Mouse (Mus musculus) neural tube, embryonic 11.5 days (tissue): ENCODE measurements at regions not wholly inside any gene's neighbourhood (a gene's known extent, or its start where the extent isn't known, plus 50 kb on each side); places are given as distances from the start of the nearest gene placed in this dataset.
A peak's percentile ranks its signal among the peaks of the same experiment; 100 is the strongest.

Source experiments
- ATAC-seq: fragments of 200-750 bp; cut with Nextera tagmentation; 2 replicates; pipeline ENCODE4 v1.8.0; 2017; ENCODE audit warnings: moderate number of reproducible peaks, mild to moderate bottlenecking, moderate TSS enrichment, moderate library complexity; ENCODE audit not compliant: insufficient read depth, low FRiP score, low TSS enrichment
- DNase-seq: peaks from one replicate; pipeline ENCODE4 v3.0.0-alpha.2; 2015; ENCODE audit warnings: low spot score
- H3K27ac ChIP-seq: fragments of 300-500 bp; sonication (generic); 2 replicates; pipeline ENCODE4 v1.5.1; 2014; ENCODE audit warnings: low read depth, mild to moderate bottlenecking, low read length
- H3K27me3 ChIP-seq: fragments of 300-500 bp; sonication (generic); 2 replicates; pipeline ENCODE4 v1.6.1; 2014; ENCODE audit warnings: mild to moderate bottlenecking, low read length, mixed read lengths; ENCODE audit not compliant: control insufficient read depth, insufficient read depth
- H3K36me3 ChIP-seq: fragments of 300-500 bp; sonication (generic); 2 replicates; pipeline ENCODE4 v1.6.1; 2014; ENCODE audit warnings: mild to moderate bottlenecking, low read length, moderate library complexity, mixed read lengths; ENCODE audit not compliant: control insufficient read depth, insufficient read depth
- H3K4me1 ChIP-seq: fragments of 300-500 bp; sonication (generic); 2 replicates; pipeline ENCODE4 v1.6.1; 2014; ENCODE audit warnings: low read length, mixed read lengths; ENCODE audit not compliant: control insufficient read depth, insufficient read depth
- H3K4me2 ChIP-seq: fragments of 300-500 bp; sonication (generic); 2 replicates; pipeline ENCODE4 v1.6.1; 2014; ENCODE audit warnings: low read depth, mild to moderate bottlenecking, moderate library complexity
- H3K4me3 ChIP-seq: fragments of 300-500 bp; sonication (generic); 2 replicates; pipeline ENCODE4 v1.5.1; 2014; ENCODE audit warnings: low read depth, low read length
- H3K9ac ChIP-seq: fragments of 300-500 bp; sonication (generic); 2 replicates; pipeline ENCODE4 v1.6.1; 2014; ENCODE audit warnings: mild to moderate bottlenecking, low read length
- H3K9me3 ChIP-seq: fragments of 300-500 bp; sonication (generic); 2 replicates; pipeline ENCODE4 v1.6.1; 2016; ENCODE audit warnings: low read length; ENCODE audit not compliant: control insufficient read depth
- WGBS: fragments of 180-500 bp; shearing (Covaris S2); extraction: QIAGEN DNeasy Blood & Tissue Kit; methylation state at CpG from one replicate; pipeline ENCODE4 v1.1.7; 2014; 5-methylcytosine and 5-hydroxymethylcytosine counted together

DNA sequence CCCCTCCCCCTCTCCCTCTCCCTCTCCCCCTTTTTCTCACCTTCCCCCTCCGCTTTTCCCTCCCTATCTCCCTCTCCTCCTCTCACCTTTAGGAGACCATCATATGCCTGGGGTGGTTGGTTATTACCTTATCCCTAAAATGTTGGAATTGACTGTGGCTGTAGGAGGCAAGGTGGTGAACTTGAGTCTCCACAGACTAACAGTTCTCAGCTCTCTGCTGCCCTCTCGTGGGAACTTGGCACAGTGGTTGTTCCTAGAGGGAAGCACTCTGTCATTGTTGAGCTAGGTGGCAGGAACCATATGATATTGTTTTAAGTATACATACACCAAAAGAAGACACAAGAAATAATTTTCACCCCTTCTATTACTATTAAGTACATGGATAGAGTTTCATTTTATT is 386.9 kb downstream of the Galc start:
- DNase-seq (peak; percentile 82), ATAC-seq (peak; percentile 60; the same call in 1 of the 2 replicates)
- H3K27me3 ChIP-seq: no peaks in the 10 kb centered on the region
- no peak overlapping the region for H3K4me3 ChIP-seq
- no peaks in the 10 kb centered on the region for H3K36me3 ChIP-seq
- no peaks in the 10 kb centered on the region for H3K4me1 ChIP-seq
- no peak overlapping the region for H3K4me2 ChIP-seq
- no peak overlapping the region for H3K9ac ChIP-seq
- H3K9me3 ChIP-seq: no peaks in the 10 kb centered on the region
- WGBS: 13% methylated on average over 2 of the region's 2 CpGs
- no peak overlapping the region for H3K27ac ChIP-seq

DNA sequence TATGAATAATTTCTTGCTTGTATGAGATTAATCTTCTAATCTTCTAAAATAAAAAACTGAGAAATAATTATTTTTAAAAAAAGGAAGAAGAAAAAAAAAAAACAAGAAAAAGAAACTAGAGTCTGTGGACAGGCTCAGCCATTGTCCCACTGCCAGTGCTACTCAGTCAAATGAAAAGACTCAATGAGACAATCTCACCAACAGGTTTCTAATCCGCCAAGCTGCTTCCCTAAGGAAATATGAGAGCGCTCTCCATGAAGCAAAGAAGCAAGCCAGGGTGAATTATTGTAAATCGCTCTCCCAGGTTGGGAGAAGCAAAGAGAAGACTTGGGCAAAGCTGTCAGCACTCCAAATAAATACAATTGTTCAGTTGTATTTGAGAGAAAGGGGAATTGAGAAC is 396.3 kb downstream of the Galc start:
- Histone ChIP-seq H3K27me3 (no peaks in the 10 kb centered on the region), H3K4me1 (no peaks in the 10 kb centered on the region), H3K27ac (no peak overlapping the region), H3K4me2 (no peak overlapping the region), H3K9ac (no peak overlapping the region), H3K36me3 (no peaks in the 10 kb centered on the region), H3K4me3 (no peak overlapping the region), H3K9me3 (no peaks in the 10 kb centered on the region)
- ATAC-seq: no peak
- no peak for DNase-seq
- WGBS: 77% methylated on average over 3 of the region's 3 CpGs

DNA sequence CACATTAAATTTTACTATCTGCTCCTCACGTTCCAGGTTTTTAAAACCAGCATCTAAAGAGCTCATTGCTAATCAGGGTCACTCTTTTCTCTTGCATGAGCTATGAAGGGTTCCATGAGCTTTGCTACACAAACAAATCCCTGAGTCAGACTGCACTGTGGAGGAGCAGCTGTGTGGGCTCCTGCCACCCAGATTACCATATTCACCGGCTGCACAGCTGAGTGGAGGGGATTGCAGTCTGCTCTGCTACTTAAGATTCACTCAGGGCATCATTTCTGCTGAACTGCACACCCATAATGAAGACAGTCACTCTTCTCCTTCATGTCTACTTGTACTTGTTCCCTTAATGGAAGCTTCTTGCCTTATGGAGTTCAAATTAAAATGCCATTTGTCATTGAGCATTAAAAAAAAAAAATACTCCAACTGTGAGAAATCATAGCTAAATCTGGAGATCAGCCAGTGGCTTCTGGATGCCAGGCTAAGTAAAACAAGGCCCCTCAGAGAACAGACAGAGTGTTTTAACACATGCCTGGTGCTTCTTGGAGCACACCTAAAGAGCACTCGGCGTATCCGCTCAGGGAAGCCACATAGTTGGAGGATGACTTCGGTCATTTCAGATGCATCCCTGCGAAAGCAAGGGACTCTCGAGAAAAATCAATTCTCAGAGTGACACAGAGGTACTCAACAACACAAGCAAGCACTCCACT is 422.9 kb downstream of the Galc start:
- Histone ChIP-seq H3K4me1 (no peaks in the 10 kb centered on the region), H3K4me2 (no peak overlapping the region), H3K27me3 (no peaks in the 10 kb centered on the region), H3K9me3 (no peaks in the 10 kb centered on the region), H3K4me3 (no peak overlapping the region), H3K9ac (no peak overlapping the region), H3K36me3 (no peaks in the 10 kb centered on the region), H3K27ac (no peak overlapping the region)
- DNase-seq (peak; percentile 34), ATAC-seq (peak; percentile 76; the same call in 1 of the 2 replicates)
- WGBS: 76% methylated on average over 8 of the region's 8 CpGs

DNA sequence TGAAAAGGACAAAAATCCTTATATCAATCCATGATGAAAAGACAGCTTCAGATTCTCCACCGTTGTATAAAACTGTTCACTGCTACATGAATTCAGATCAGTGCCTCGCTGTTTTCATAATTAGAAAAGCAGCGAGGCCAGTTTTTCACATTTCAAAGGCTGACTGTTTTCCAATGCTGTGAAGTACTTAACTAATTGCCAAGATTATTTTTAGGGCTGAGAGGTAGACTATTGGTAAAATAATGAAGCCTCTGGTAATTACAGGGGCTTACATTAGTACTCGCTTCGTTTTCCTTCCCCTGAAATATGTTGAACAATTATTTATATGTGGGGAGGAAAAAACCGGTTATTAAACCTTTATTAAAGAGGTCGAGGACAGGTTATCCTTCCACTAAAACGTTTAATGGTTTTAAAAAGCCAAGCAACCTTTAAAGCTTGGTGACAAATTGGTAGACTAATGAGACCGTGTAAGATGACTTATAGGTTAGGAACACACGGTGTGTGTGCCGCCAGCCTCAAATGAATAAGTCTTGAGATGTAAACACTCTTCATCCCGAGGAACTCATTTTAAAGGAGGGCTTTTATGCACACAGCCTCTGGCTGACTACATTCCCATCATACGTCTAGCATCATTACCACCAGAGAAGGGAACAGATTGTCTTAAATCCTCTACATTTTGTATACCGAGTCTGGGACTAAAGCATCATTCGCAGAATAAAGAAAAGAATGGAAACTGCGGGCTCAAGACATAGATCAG is 465.7 kb downstream of the Galc start:
- no peaks in the 10 kb centered on the region for H3K36me3 ChIP-seq
- 83% methylated on average over 16 of the region's 16 CpGs for WGBS
- no peaks in the 10 kb centered on the region for H3K4me1 ChIP-seq
- DNase-seq: no peak
- H3K4me3 ChIP-seq: no peak overlapping the region
- H3K4me2 ChIP-seq: no peak overlapping the region
- no peaks in the 10 kb centered on the region for H3K9me3 ChIP-seq
- ATAC-seq: no peak
- no peaks in the 10 kb centered on the region for H3K27me3 ChIP-seq
- H3K9ac ChIP-seq: no peak overlapping the region
- H3K27ac ChIP-seq: no peak overlapping the region

DNA sequence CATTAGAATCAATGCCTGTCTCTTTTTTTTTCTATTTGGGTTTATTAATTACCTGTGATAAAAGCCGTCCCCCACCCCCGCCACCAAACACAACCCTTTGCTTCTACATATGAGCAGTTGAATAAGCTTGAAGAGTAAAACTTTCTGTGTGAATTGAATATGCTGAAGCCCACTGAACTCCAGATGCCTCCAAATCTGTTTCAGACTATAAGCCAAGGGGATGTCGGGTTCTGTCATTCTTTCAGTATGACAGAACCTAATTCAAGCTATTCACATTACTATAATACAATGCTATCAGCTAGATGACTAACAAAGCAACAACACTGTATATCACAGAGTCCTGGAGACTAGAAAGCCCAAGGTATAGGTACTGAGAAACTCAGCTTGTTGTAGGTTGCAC is 475.8 kb downstream of the Galc start:
- 85% methylated on average over 3 of the region's 3 CpGs for WGBS
- H3K36me3 ChIP-seq: no peaks in the 10 kb centered on the region
- no peak overlapping the region for H3K27ac ChIP-seq
- H3K4me3 ChIP-seq: no peak overlapping the region
- H3K9me3 ChIP-seq: no peaks in the 10 kb centered on the region
- no peaks in the 10 kb centered on the region for H3K27me3 ChIP-seq
- H3K4me2 ChIP-seq: no peak overlapping the region
- no peak overlapping the region for H3K9ac ChIP-seq
- ATAC-seq (no peak), DNase-seq (no peak)
- H3K4me1 ChIP-seq: no peaks in the 10 kb centered on the region

DNA sequence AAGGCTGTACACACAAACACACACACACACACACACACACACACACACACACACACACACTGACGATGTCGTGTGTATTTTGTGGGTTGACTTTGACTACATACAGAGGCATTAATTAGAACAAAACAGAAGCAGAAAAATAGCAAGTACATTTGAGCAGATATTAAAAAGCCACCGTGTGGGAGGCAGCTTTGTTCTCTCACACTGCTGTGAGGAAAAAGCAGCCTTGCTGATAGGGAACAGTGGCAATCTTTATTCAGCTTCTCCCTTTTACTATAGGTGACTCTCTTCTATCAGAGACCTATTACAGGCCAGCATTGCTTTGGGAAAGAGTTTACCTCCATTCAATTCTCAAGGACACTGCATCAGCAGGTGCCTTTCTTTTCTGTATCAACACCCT is 500.1 kb downstream of the Galc start:
- no peaks in the 10 kb centered on the region for H3K36me3 ChIP-seq
- 91% methylated on average over 3 of the region's 3 CpGs for WGBS
- H3K9me3 ChIP-seq: no peaks in the 10 kb centered on the region
- no peaks in the 10 kb centered on the region for H3K27me3 ChIP-seq
- H3K4me2 ChIP-seq: no peak overlapping the region
- no peak overlapping the region for H3K27ac ChIP-seq
- H3K4me1 ChIP-seq: no peaks in the 10 kb centered on the region
- no peak overlapping the region for H3K9ac ChIP-seq
- H3K4me3 ChIP-seq: no peak overlapping the region
- DNase-seq (no peak), ATAC-seq (no peak)

DNA sequence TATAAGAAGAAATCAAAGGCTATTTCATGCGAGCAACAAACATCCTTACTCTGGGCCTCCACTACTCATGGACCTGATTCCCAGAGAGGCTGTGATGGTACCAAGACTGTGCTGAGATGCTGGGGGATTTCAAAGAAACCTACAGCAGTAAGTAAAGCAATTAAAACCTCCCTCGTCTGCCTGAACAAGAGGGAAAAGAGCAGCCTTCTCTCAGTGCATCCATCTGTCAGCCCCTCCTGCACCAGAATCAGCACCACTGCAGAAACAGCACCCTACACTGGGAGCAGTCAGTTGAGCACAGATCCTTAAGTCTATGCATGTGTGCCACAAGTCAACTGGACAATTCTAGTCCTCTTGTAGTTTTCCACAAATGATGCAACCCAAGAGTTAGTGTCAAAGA is 500.6 kb downstream of the Galc start:
- ATAC-seq (no peak), DNase-seq (no peak)
- H3K4me3 ChIP-seq: no peak overlapping the region
- WGBS: 64% methylated on average over 2 of the region's 2 CpGs
- H3K27me3 ChIP-seq: no peaks in the 10 kb centered on the region
- H3K36me3 ChIP-seq: no peaks in the 10 kb centered on the region
- no peak overlapping the region for H3K9ac ChIP-seq
- H3K9me3 ChIP-seq: no peaks in the 10 kb centered on the region
- H3K4me1 ChIP-seq: no peaks in the 10 kb centered on the region
- no peak overlapping the region for H3K4me2 ChIP-seq
- no peak overlapping the region for H3K27ac ChIP-seq

DNA sequence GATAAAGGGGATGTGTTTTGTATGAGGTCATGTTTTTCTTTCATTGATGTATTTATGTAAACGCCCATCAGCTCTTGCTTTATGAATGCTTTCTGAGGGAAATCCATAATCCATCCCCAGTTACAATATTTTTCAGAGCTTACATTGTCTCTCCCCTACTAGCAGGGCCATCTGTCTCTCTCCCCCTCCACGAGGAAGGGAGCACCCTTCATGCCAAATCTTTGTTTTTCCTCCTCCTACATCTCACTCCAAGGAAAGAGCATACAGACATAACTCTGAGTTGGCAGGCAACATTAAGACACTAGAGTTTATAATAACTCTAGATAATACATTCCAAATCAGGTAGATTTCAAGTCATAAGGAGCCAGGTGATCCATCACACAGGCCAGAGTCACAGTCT is 509.1 kb downstream of the Galc start:
- WGBS: 73% methylated on average over 2 of the region's 2 CpGs
- no peak for ATAC-seq

DNA sequence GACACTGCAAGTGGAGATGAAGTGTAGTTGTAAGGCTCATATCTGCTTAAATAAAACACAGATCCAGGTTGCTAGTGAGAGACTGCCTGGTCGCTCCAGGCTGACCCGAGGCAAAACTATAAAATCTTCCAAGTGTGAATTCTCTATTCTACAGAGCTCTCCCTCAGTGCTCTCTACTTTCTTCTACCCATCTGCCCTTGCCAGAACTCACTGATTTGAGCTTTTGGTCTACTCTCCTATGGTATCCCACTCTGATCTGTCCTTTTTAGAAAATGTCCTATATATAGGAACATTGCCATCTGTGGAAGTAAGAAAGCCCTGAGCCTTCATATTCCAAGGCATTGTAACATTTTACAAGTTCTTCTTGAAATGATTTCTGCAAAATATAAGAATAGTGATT is 518.3 kb downstream of the Galc start:
- no peaks in the 10 kb centered on the region for H3K9me3 ChIP-seq
- H3K4me1 ChIP-seq: no peaks in the 10 kb centered on the region
- H3K27ac ChIP-seq: no peak overlapping the region
- H3K27me3 ChIP-seq: no peaks in the 10 kb centered on the region
- no peaks in the 10 kb centered on the region for H3K36me3 ChIP-seq
- no peak for ATAC-seq
- DNase-seq: no peak
- H3K4me3 ChIP-seq: no peak overlapping the region
- WGBS: 81% methylated on average over 2 of the region's 2 CpGs
- no peak overlapping the region for H3K4me2 ChIP-seq
- H3K9ac ChIP-seq: no peak overlapping the region

More for the DNA sequence above, 509.1 kb downstream of the Galc start:
- H3K4me1 ChIP-seq: no peaks in the 10 kb centered on the region
- no peak for DNase-seq
- no peak overlapping the region for H3K4me2 ChIP-seq
- H3K9me3 ChIP-seq: no peaks in the 10 kb centered on the region
- H3K9ac ChIP-seq: no peak overlapping the region
- H3K4me3 ChIP-seq: no peak overlapping the region
- no peaks in the 10 kb centered on the region for H3K36me3 ChIP-seq
- no peaks in the 10 kb centered on the region for H3K27me3 ChIP-seq
- H3K27ac ChIP-seq: no peak overlapping the region
